Mouse (Mus musculus): ENCODE data around the gene Prg4.

Prg4 gene

DNA sequence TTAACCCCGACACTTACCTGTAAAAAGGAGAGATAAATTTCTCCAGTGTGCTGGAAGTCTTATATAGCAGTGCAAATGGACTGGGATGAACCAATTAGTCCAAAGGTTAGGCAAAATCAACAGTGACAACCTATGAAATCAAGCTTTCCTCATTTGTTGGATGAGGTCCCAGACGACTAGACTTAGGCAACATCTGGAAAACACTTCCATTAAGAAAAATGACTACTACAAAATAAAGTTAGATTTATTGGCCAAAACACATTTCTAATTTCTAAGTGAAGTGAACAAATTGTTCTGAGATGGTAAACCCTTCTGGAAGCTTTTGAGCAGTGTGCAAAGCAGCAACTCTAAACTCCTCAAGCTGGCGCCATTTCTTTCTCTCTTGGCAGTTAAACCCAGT is at the start of gene Prg4:
TSS of gene Prg4 (minus strand) at position 34 of the 400 bp plus-strand sequence.
- no peak for DNase-seq (ENCODE audit: low spot score)

GRCm38 (mm10) chr1:150513041-150513440 is 47.1 kb upstream of the Prg4 start:
- DNase-seq (ENCODE audit: low spot score) = no peak

DNA sequence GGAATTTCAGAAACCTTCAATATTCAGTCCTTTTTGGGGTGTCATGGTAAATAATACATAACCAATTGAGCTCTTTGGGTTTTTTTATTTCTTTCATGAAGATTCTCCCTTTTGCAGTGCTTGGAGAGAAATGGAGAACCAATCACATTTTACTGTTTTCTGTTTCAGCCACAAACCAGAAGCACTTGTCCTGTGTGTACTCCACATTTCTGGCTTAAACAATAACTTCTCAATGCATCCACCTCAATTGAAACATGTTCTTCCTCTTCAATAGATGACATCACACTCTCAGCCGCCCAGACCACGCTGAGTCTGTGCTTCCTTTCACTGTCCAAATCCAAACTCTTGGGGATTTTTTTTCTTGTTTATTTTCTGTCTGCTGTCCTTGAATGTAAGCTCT is 39.8 kb upstream of the Prg4 start:
- DNase-seq (ENCODE audit: low spot score) = no peak

DNA sequence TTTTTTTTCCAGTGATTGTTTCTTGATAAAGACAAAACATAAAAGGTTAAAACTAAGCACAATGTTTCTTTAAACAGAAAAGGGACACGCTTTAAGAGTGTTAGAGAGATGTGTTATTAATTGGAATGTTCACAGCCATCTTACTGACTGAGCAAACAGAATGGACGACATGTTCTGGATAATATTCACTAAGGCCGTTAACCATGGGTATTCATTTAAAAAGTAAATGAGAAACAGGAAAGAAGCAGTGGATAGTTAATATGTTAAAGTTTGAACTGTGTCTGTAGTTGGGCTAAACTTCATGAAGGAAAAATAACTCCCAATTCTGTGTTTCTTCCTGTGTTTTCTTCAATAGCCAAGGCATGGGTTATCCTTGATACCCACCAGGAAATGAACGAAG is 37.4 kb upstream of the Prg4 start:
- no peak for DNase-seq (ENCODE audit: low spot score)

GRCm38 (mm10) chr1:150498177-150498576 is 32.2 kb upstream of the Prg4 start:
- no peak for DNase-seq (ENCODE audit: low spot score)

DNA sequence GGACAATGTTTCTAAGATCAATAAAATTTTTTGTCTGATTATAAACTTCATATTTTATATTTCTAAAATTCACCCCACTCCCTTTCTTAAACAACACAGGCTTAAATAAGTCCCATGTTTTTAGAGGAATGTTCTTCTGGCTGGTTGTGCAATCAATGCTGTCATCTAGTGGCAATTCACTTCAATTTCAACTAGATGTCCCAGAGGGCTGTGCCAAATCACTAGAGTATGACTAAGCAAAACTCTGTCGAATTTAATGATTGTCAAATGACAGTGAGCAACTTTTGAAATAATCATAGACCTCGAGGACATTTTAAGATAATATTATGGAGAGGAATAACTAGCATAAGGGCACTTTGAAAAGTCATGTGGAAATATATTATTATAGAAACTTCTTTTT is 31.7 kb upstream of the Prg4 start:
- DNase-seq (ENCODE audit: low spot score) = no peak

- no peak for DNase-seq (ENCODE audit: low spot score)
These were observed 30.8 kb upstream of the Prg4 start for GRCm38 (mm10) chr1:150496626-150497302.

DNA sequence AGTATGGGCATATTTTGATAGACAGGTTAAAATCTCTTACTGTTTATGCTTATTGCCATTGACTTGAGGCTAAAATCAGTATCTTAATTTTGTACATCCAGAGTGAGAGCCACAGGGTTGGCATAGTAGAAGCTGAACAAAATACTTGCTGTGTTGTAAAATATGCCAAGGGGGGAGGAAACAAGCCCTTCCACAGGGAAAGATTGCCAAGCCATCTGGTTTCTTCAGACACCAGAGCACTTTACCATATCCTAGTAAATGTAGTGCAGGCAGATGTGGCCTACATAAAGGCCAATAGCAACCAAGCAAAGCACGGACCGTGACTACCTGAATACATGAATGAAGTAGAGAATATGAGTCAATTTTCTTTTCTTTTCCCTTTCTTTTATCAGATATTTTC is 23.2 kb upstream of the Prg4 start:
- DNase-seq (ENCODE audit: low spot score) = no peak

DNA sequence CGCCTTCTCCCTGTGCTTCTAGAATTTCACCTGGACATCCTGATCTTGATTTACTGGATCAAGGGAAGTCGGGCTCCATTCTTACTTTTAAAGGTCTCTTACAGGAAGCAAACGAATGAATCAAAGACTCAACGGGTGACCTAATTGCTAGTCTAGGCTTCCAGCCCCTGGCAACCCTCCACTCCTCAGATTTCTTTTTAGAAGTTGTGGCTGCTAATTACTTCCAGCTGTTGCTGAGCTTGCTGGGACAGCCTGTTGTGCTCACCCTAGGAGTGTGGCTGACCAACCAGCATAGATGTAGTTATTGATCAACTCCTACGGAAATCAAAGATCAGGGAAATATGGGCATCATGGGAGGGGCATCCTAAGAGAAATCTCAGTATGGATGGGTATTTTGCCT is 14.7 kb upstream of the Prg4 start:
- no peak for DNase-seq (ENCODE audit: low spot score)

GRCm38 (mm10) chr1:150472525-150472924 is 6.6 kb upstream of the Prg4 start:
- DNase-seq (ENCODE audit: low spot score) = no peak

GRCm38 (mm10) chr1:150469992-150470391 is 4.0 kb upstream of the Prg4 start:
- DNase-seq (ENCODE audit: low spot score) = no peak

DNA sequence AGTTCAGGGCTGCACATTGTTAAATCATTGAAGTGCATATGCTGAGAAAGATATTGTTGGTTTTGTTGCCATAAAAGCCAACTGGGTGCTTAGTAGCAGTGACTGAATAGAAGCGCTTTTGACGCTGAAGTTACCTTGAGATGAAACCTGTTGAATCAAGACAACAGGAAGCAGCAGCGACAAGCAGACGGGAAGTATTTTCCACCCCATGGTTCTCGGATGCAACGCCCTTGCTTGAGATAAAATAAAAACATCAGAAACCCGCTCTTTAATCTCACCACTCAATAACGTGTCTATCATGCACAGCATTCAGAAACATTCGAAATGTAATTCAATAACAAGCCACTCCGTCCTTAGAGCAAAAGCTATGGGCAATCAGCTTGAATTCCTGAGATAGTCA is 601 bp downstream of the Prg4 start:
- DNase-seq (ENCODE audit: low spot score) = no peak

- DNase-seq (ENCODE audit: low spot score) = no peak
These were observed 2.3 kb downstream of the Prg4 start for GRCm38 (mm10) chr1:150463691-150464090.

DNA sequence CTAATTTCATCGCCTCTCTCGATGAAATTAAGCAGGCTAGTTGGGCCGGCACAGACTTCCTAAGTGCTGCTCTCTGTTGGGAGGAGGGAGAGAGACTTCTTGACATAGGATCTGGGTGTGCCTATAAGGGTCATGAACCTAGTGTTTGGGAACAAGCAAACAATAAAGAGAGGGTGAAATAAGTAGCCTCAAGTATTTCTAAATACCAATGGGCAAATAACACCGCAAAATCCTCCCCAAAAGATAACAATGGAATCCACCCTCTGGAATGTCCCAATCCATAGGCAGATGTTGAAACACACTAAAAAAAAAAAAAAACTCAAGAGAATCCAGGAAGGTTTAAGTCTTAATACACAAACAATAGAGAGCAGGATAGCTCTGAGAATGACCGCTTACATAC is 2.9 kb downstream of the Prg4 start:
- DNase-seq (ENCODE audit: low spot score) = no peak

DNA sequence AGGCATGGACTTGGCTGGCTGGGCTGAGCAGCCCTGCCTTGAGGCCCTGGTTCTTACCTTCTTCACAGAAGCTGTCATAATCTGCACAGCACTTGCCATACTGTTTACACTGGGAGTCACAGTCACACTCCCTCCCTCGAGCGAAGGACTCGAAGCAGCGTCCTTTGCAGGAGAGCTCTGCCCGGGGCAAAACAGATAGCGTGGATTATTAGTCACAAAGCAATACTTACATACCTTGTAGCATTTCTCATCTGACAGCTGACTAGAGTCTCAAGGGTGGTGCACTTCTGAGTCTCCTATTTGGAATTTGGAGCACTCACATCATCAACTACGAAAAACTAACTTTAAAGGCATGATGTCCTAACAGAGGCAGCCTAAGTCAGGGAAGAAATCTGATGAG is 5.4 kb downstream of the Prg4 start:
- no peak for DNase-seq (ENCODE audit: low spot score)

DNA sequence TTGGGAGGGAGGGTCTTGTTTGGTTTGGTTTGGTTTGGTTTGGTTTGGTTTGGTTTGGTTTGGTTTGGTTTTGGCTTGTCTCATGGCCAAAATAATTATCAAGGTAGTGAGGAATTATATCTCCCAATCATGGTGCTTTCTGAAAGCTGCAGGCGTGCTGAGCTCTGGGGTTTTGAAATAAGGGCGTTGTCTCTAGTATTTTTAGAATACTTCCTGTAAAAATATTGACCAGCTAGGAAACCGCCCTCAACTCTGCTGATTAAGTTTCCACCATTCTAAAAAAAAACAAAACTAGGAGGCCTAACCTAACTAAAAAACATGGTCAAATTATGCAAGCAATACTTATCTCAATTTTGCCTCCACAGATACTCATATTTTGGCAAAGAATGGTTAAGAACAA is 6.4 kb downstream of the Prg4 start:
- no peak for DNase-seq (ENCODE audit: low spot score)

DNA sequence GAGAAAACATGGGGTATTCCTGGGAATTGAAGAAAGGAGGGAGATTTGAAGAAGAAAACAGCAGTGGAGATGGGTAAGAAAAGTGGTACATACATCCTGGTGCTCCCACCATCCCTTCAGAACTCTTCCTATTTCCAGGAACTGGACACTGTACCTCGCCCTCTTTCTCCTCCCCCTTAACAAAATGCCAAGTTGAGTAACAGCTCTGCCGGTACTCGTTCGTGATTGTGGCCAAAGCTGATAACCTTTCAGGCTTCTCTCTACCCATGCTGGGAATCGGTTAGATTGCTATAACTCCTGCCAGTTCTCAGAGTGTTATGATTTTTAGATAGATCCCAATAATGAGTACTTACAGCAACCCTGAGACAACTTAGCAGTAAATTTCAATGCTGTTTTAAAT is 7.0 kb downstream of the Prg4 start:
- no peak for DNase-seq (ENCODE audit: low spot score)

- no peak for DNase-seq (ENCODE audit: low spot score)
These were observed 24.2 kb downstream of the Prg4 start for GRCm38 (mm10) chr1:150441731-150442130.

GRCm38 (mm10) chr1:150438641-150439040 is 27.3 kb downstream of the Prg4 start:
- DNase-seq (ENCODE audit: low spot score) = no peak

DNA sequence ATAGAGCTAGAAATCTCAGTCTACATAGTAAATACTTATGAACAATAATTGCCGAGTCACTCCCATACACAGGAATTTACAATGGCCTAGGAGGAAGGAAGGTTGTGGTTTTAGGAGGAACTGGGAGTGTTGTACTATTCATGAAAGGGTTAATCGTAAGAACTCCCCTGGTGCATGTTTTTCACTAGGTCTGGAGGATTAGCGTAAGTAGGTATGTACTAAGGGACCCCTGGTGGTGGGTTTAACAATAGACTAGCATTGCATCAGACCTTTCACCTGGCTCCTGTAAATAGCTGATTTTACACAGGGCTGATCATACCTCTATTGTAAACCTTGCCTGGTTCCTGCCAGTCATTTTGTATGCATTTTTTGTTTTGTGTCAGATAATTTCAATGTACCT is 39.7 kb downstream of the Prg4 start:
- no peak for DNase-seq (ENCODE audit: low spot score)

GRCm38 (mm10) chr1:150425665-150426064 is 40.3 kb downstream of the Prg4 start:
- DNase-seq (ENCODE audit: low spot score) = no peak

- DNase-seq (ENCODE audit: low spot score) = no peak
These were observed 47.5 kb downstream of the Prg4 start for GRCm38 (mm10) chr1:150418426-150418825.

DNA sequence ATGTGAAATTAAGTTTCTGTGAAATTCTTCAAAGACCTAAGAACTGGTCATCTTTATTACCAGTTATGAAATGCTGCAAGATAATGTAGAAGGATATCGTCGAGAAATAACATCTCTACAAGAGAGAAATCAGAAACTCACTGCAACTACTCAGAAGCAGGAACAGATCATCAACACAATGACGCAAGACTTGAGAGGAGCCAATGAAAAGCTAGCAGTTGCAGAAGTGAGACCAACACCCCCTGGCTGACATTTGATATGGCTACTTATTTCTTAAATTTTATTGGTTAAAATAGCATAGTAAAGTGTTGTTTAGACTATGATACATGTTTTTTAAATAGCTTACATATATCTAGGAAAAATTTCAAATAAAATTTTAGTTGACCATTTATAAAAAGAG is 50.0 kb downstream of the Prg4 start:
- DNase-seq (ENCODE audit: low spot score) = no peak

- DNase-seq (ENCODE audit: low spot score) = no peak
These were observed 56.0 kb downstream of the Prg4 start for GRCm38 (mm10) chr1:150409996-150410395.

GRCm38 (mm10) chr1:150407285-150407684 is 58.7 kb downstream of the Prg4 start:
- DNase-seq (ENCODE audit: low spot score) = no peak

Measured in left cerebral cortex, adult 11 months (tissue).